Mouse (Mus musculus) stomach, postnatal 0 days (tissue): Measurements from ENCODE around the gene Fam216a.

ENCODE experiments used
- CTCF ChIP-seq: IDR thresholded peaks from 2 replicates; pipeline ENCODE4 v1.5.1; 2016; ENCODE audit warnings: antibody characterized with exemption, low read depth, mild to moderate bottlenecking, moderate library complexity
- EP300 ChIP-seq: optimal IDR thresholded peaks from 2 replicates; pipeline ENCODE3; 2016; ENCODE audit warnings: antibody characterized with exemption

GRCm38 (mm10) chr5:122377101-122377833 lies 5.1 kb upstream of the Fam216a start:
- no peak for TF ChIP-seq CTCF
- no peak for TF ChIP-seq EP300
